Mouse (Mus musculus) adipocyte (in vitro differentiated cells): Measurements from ENCODE around the gene Lurap1.

Experiments used
- DNase-seq: peaks from one replicate; pipeline ENCODE4 v3.0.0-alpha.2; 2016; ENCODE audit warnings: low spot score

Lurap1 gene

GRCm38 (mm10) chr4:116110695-116111094, 40.4 kb downstream of the Lurap1 start:
- no peak for DNase-seq

- DNase-seq: no peak
Observed at GRCm38 (mm10) chr4:116105278-116105677, 45.9 kb downstream of the Lurap1 start.

- DNase-seq: no peak
Observed at GRCm38 (mm10) chr4:116100959-116101358, 50.2 kb downstream of the Lurap1 start.

DNA sequence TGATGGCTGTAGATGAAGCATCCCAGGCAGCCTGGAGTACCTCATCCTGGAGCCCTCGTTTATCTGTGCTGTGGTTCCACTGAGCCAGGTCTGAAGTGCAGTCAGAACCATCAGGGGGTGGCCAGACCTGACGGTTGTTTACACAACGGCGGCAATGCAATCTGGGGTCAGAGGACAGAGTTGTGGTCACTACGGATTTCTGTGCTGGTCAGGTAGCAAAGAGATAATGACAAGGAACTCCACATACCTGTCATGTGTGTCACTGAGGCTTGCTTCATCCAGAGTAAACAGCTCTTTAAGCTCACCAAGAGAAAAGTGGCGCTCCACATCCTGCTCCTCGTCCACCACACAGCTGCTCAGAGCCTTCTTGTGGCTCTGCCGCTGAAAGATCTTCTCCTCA, 53.9 kb downstream of the Lurap1 start:
- DNase-seq: no peak

GRCm38 (mm10) chr4:116096291-116096690, 54.8 kb downstream of the Lurap1 start:
- DNase-seq: no peak

GRCm38 (mm10) chr4:116088510-116089249, 62.5 kb downstream of the Lurap1 start:
- DNase-seq: no peak
